Mouse (Mus musculus): ENCODE results near the gene Dst.

DNA sequence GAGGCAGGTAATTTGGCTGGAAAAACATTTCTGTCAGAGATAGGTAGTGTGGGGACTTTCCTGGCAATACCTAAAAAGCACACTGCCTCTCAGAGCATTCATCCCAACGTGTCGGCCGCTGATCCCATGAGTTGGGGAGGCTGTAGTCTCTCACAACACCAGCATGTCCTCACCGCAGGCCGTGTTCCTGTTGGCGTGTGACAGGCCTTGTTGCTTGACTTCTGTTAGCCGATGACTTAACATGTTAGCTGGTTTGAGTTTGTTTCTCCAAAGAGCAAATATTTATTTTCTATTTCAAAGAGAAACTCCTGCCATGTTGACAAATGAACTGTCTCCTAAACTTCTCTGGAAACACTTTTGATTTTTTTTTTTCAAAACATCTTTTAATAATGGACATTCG, 344.2 kb downstream of the Dst start:
- TF ChIP-seq MYOD1 (IDR thresholded peaks at IDR 0.05; ENCODE audit: control insufficient read depth in 1 of 3, insufficient read length in 2 of 3, low read depth in 2 of 3) (no peak), MAX (IDR thresholded peaks at IDR 0.05; ENCODE audit: low read depth) (no peak)

Measured in myocyte (in vitro differentiated cells).